Mouse (Mus musculus) NIH3T3 (cell line): ENCODE measurements around the gene Atxn1.

Experiments used
- DNase-seq: peaks from one replicate; pipeline ENCODE4 v3.0.0-alpha.2; 2012; ENCODE audit warnings: low read depth

The Atxn1 gene

GRCm38 (mm10) chr13:45963497-45964330 is 1.1 kb downstream of the Atxn1 start:
- DNase-seq = peak; percentile 76

DNA sequence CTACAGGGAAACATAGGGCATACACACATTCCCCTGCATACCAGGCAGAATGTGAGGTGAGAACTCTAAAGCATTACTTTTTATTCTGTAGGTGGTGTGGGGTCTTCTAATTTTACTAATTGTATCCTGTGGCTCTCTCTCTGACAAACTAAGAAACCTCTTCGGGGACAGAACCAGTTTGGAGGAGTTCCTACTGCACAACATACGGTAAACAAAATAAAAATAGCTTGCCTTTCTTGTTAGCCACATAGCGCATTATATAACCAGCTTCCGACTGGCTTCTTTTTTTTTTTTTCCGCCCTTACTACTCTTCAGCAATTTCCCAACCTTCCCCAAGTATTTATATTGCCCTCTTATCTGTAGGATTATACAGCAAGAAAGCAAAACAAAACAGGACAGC is 2.0 kb downstream of the Atxn1 start:
- peak; percentile 25 for DNase-seq

DNA sequence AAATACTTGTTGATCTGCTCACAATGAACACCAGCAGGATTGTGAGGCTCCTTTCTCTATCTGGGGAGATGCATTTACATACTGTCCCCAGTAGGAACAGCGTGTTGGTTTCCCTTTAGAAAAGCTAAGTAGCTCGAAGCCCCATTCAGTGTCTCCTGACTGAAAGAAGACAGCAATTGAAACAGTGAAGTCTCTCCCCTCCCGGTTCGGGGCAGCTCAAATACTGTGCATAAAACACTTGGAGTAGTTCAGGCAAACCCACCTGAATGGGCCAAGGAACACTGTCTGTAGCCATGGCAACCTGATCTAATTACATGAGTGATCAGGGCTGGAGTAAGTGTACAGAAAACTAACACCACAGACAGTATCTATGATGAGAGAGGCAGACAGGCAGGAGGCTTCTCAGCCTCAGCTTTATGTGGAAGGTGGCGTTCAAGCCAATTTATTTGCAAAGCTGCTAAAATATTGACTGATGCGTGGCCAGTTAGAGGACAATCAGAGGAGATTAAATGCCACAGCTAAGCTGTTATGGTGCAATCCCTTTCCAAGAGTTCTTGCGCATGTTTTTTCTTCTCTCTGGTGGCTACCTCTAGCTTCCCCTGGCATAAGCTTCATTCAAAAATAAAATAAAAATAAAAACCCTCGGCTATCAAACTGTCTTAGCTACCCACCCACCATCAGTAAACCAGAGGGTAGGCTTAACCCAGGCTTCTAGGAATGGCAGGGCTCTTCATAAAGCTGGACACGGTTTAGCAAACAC is 2.8 kb downstream of the Atxn1 start:
- DNase-seq = peak; percentile 54

GRCm38 (mm10) chr13:45960311-45960965 is 4.4 kb downstream of the Atxn1 start:
- peak; percentile 31 for DNase-seq

GRCm38 (mm10) chr13:45958306-45958705 is 6.5 kb downstream of the Atxn1 start:
- no peak for DNase-seq

DNA sequence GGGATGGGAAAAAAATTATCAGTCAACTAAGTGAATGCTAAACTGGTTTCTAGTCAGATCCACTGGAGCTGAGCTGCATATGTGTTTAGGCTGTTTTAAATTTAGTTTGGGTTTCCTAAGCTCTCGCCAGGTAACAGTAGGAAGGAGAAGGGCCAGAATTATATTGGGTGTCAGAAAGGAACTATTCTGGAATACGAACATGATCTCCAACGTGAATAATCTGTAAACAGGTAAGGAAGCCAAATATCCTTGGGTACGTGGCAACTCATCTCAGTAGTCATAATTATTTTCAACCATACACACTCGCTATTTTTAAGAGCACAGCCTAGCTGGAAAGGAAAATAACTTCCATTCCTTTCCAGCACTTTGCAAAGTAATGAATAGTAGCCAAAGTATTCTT is 7.2 kb downstream of the Atxn1 start:
- no peak for DNase-seq

- no peak for DNase-seq
Observed at GRCm38 (mm10) chr13:45956287-45956686, 8.5 kb downstream of the Atxn1 start.

- DNase-seq = no peak
Observed at GRCm38 (mm10) chr13:45955370-45956055, 9.3 kb downstream of the Atxn1 start.

DNA sequence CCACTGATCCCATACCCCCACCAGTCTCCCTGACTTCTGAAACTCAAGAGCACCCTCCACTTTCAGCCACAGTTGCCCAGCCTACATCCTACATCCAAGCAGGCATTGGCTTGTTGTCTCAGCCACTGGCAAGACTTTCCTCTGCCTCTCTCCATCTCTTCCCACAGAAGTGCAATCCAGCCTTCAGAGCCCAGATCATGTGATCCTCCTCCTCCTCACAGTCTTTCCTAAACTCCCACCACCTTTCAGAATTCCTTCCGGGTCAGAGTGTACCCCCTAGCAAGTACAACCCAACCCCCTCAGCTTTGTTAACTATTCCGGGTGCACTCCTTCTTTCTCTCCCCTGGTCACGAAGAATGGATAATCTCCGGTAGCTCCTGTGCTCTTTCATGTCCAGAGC is 11.7 kb downstream of the Atxn1 start:
- no peak for DNase-seq

DNA sequence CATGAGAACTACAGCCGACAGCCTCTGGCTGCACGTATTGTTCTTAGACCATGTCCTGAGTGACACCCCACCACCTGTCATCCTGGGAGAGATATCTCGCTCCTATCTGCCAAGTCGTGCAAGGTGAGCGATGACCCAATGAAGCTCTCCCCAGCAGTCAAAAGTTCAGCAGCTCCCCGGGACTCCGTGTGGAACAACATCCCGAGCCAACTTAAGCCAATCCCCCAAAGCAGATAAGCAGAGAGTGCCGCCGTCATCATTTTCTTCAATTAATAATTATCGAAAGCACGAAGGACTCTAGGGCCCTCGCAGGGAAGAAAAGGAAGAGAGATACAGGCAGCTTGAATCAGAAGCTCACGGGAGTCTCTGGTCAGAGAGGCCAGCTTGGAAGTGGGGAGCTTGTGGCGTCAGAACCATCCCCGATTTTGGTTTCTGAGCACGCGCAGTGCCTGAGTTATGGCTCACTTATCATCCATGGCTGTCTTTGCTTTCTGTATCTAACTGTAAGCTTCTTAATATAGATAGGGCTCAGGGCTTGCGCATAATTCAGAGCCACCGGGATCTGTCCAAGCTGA is 13.7 kb downstream of the Atxn1 start:
- DNase-seq = no peak

- no peak for DNase-seq
Observed at GRCm38 (mm10) chr13:45950355-45950861, 14.4 kb downstream of the Atxn1 start.

GRCm38 (mm10) chr13:45946136-45946535 is 18.7 kb downstream of the Atxn1 start:
- no peak for DNase-seq

DNA sequence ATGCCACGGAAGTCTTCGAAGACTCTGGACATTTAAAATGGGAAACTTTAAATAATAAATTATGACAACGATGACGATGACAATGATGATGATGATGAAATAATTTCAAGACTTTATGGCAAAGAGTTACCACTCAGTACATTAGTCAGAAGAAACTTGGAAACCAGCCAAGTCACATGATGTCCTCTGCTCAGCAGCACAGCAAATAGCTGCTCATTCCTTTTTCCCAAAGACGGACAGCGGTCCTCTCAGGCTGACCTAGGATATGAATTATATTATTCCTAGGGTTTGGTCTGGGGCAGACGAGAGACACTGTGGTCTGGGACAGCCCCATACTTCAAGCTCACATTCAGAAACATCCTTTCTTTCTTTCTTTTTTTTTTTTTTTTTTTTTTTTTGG is 22.5 kb downstream of the Atxn1 start:
- DNase-seq = peak; percentile 56

- DNase-seq = no peak
Observed at GRCm38 (mm10) chr13:45940714-45941113, 24.1 kb downstream of the Atxn1 start.

DNA sequence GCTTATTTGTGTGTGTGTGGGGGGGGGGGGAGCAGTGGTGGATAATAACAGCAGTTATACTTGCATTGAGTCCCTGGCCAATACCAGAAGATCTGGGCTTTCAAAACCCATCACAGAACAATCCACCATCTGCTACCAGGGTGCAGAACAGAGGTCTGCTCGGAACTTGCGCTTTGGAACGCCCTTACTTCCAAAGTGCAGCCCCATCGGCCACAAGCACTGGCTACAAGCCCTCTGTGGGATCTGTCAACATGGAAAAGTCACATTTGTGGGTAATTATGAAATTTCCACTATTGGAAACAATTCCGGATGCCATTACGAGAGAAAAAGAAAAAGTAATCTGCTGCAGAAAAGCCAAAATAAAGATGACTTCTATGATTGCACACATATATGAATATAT is 25.2 kb downstream of the Atxn1 start:
- DNase-seq = no peak

DNA sequence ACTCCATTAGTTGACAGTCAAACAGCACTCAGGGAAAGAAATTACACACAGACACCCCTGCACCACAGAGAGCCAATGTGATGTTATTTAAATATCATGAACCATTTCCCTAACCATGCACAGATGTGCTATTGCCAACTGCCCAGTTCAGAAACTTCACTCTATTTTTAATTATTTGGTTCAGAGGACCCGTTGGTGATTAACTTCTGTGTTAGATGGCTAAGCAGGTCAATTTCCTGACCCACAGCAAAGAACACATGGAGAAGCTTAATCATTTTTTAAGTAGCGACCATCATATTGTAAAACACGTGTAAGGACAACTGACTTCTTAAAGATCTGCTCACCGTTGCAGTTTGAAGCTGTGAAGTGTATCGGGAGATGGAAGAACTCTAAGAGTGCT is 26.7 kb downstream of the Atxn1 start:
- no peak for DNase-seq

- DNase-seq = peak; percentile 42
Observed at GRCm38 (mm10) chr13:45936765-45937164, 28.0 kb downstream of the Atxn1 start.

GRCm38 (mm10) chr13:45935798-45936197 is 29.0 kb downstream of the Atxn1 start:
- no peak for DNase-seq

- DNase-seq = no peak
Observed at GRCm38 (mm10) chr13:45934841-45935240, 30.0 kb downstream of the Atxn1 start.

DNA sequence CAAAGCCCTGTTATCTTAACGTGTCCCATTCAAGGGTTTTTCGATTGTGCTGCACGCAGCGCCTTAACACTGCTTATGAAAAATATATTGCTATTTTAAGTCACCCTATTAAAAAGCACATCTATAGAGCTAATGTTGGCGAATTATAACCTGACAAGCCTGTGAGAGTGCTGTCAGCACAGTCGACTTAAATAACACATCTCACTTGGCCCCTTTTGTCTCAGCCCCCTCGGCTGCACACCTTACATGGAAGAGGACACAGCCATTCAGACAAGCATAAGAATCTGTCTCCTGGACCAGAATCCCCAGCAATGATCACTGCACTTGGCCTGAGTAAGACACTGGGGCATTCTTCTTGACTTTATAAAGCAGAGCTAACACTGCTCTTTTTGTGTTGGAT is 30.7 kb downstream of the Atxn1 start:
- no peak for DNase-seq

DNA sequence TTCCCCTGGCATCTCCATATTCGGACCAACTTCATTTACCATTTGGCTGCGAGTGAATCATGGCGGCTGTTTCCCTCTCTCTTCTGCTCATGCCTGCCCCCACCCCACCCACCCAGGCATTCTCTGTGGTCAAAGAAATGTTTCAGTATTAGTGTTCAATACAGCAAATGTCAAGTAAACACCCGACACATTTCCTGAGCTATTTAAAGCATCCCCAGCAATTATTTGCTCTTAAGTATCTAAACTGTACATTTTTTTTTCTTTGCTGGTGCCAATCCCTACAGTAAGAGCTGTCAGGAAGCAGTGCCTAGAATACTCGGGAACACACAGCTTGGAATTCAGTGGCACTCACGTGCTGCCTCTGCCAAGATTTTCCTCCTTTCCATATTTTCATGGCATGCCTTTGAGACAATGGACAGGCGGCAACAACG is 32.3 kb downstream of the Atxn1 start:
- DNase-seq = no peak

- peak; percentile 57 for DNase-seq
Observed at GRCm38 (mm10) chr13:45931891-45932290, 32.9 kb downstream of the Atxn1 start.
